Mouse (Mus musculus): ENCODE measurements around the gene Frmd4a.

DNA sequence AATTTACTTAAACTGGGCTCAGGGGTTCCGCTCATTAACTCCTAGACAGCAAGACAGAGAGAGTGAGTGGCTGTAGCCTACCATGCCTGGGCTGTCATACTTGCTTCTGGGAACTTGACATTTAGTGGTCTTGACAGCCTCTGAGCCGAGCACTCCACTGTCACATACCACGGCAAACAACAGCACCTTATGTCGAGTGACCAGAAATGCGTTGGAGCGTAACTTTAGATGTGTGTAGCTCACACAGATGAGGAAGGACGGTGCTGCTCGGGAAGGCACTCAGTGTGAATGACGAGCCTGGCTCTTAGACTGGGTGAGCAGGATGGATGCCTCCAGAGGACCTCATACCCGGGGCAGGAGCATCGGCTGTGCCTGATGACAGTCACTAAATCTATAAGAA lies 463.6 kb downstream of the Frmd4a start:
- no peak for TF ChIP-seq CTCF (IDR thresholded peaks at IDR 0.05; ENCODE audit: control insufficient read depth, insufficient read depth, low read length)
- no peak for TF ChIP-seq POLR2A (IDR thresholded peaks at IDR 0.05; ENCODE audit: borderline replicate concordance, control insufficient read depth, low read depth, low read length)

All from bone marrow, adult 2 months (tissue).